Mouse (Mus musculus) right cerebral cortex, postnatal 25 days (tissue): ENCODE measurements around the gene Pigp.
"Not testable (repeated sequence)": the region's sequence is repeated elsewhere in the genome, so short reads cannot be mapped to it uniquely, and the experiment has no call there.

ENCODE experiments used
- DNase-seq: peaks from one replicate; pipeline ENCODE4 v3.0.0; 2022

The Pigp gene

GRCm38 (mm10) chr16:94356776-94357494, 14.7 kb downstream of the Pigp start:
- no peak for DNase-seq

GRCm38 (mm10) chr16:94356046-94356445, 15.6 kb downstream of the Pigp start:
- DNase-seq, result no peak

GRCm38 (mm10) chr16:94354450-94354849, 17.2 kb downstream of the Pigp start:
- DNase-seq, result no peak

GRCm38 (mm10) chr16:94350287-94350677, 21.4 kb downstream of the Pigp start:
- DNase-seq, result no peak

GRCm38 (mm10) chr16:94349588-94350286, 21.9 kb downstream of the Pigp start:
- DNase-seq, result no peak

- no peak for DNase-seq
Measured at GRCm38 (mm10) chr16:94348779-94349178, 22.9 kb downstream of the Pigp start.

- DNase-seq, result no peak
Measured at GRCm38 (mm10) chr16:94347080-94347731, 24.4 kb downstream of the Pigp start.

- no peak for DNase-seq
Measured at GRCm38 (mm10) chr16:94345733-94346132, 25.9 kb downstream of the Pigp start.

- not testable (repeated sequence) for DNase-seq
Measured at GRCm38 (mm10) chr16:94339164-94340160, 32.2 kb downstream of the Pigp start.

- no peak for DNase-seq
Measured at GRCm38 (mm10) chr16:94335656-94336055, 36.0 kb downstream of the Pigp start.

- no peak for DNase-seq
Measured at GRCm38 (mm10) chr16:94331886-94332252, 39.8 kb downstream of the Pigp start.

- DNase-seq, result no peak
Measured at GRCm38 (mm10) chr16:94331233-94331885, 40.3 kb downstream of the Pigp start.

GRCm38 (mm10) chr16:94330429-94330828, 41.2 kb downstream of the Pigp start:
- no peak for DNase-seq

- DNase-seq, result no peak
Measured at GRCm38 (mm10) chr16:94328881-94329867, 42.5 kb downstream of the Pigp start.

- DNase-seq, result no peak
Measured at GRCm38 (mm10) chr16:94327781-94328711, 43.6 kb downstream of the Pigp start, which contains the start of gene Ripply3. Gene Ripply3, plus strand, starts transcription at chr16:94328420.

GRCm38 (mm10) chr16:94326008-94326407, 45.6 kb downstream of the Pigp start:
- no peak for DNase-seq

- DNase-seq, result no peak
Measured at GRCm38 (mm10) chr16:94323681-94324080, 48.0 kb downstream of the Pigp start.

GRCm38 (mm10) chr16:94320223-94320622, 51.4 kb downstream of the Pigp start:
- no peak for DNase-seq

GRCm38 (mm10) chr16:94317752-94318151, 53.9 kb downstream of the Pigp start:
- DNase-seq, result no peak

- DNase-seq, result no peak
Measured at GRCm38 (mm10) chr16:94315215-94315614, 56.4 kb downstream of the Pigp start.
